Mouse (Mus musculus): Measurements from ENCODE around the gene Chd3. TPM values are rescaled to one million over a fixed set of nuclear protein-coding genes. Genes with fewer than 3 reads are reported as not detected.

Chd3 gene
- 100 to 1,000 TPM; 537 to 553 TPM for total RNA-seq (2021)

DNA sequence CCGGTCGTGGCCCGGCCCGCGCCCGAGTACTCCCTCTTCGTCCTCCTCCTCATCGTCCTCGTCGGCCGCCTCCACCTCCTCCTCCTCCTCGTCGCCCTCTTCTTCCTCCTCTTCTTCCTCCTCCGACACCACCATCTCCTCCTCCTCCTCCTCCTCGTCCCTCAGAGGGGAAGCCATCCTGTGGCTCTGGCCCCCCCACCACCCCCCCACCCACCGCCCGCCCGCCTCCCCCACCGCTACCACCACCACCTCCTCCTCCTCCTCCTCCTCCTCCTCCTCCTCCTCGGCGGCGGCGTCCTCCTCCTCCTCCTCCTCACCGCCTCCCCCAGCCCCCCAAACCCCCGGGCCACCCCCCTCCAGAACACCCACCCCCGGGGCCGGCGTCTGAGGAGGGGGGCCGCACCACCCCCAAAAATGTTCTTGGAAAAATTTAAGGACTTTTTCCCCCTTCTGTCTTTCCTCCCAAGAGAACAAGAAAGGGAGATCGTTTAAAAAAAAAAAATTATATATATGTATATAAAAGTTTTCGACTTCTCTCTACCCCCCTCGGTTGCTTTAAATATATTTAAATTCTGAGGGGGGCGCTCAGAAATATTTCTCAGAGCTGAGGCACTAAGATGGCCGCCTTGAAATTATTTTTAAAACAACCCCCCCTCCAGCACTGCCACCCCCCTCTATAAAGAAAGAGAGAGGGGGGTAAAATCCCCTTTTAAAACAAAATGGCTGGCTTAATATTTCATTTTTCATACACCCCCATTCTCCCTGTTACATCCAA lies at the start of gene Chd3:
TSS of gene Chd3 (minus strand) at position 192 of the 775 bp plus-strand sequence.
- no peak for DNase-seq

DNA sequence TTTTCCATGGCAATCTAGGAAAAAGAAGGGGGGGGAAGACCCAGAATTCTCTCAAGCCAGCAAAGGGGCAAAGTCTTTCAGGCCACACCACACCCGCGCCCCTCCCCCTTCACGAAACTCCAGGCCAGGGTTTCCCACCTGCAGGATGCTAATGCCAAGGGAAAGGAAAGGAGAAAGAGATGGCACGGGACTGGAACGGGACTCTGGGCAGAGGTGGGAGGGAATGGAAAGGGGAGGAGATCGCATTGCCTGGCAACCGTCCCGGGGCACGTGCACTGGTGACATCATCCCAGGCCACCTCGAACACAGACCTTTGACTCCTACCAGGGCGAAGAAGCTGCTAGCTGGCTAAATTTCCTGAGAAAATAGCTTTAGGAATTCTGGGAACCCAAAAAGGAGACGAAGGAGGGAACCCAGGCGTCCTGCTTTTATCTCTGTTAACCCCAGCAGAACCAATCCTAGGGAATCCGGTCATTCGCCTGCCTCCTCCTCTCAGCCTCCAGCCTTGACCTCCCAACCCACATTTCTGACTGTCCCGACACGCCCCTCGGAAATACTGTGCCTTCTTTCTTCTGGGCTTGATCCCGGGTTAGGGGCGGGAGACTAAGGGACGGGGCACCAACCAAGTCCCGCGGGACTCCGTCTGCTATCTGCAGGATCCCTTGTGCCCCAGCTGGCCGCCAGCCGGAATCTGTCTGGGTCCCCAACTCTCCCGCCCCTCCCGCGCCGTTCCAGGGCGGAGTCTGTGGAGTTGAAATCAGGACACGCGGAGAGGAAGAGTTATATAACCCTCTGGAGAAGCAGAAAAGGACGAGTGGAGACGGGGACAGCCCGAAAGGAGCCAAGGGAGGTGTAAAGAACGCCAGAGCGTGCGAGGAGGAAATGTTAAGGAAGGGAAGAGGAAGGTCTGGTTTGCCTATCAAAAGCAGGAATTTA lies 48.5 kb upstream of the Chd3 start:
- DNase-seq, result peak; percentile 86

DNA sequence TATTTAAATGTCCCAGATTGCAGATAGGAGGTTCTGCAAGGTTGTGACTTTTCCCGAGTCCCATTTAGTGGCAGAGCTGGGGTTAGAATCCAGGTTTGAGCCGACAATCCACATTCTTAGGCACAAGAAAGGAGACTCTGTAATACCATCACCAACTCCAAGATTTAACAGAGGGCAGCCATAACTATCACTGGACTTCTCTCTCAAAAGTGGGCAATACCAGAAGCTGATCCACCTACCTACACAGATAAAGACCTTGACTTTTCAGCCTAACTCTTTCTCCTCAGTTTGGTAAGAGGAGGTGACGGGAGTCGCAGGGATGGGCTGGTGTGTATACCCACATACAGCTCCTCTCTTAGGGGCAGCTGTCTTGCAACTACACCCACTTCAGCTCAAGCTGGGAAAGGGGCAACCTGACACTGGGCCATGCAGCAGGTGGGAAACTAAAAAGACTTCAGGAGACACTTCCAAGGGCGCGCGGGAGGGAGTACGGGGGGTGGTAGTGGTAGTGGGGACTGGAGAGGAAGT lies 47.8 kb upstream of the Chd3 start:
- no peak for DNase-seq

DNA sequence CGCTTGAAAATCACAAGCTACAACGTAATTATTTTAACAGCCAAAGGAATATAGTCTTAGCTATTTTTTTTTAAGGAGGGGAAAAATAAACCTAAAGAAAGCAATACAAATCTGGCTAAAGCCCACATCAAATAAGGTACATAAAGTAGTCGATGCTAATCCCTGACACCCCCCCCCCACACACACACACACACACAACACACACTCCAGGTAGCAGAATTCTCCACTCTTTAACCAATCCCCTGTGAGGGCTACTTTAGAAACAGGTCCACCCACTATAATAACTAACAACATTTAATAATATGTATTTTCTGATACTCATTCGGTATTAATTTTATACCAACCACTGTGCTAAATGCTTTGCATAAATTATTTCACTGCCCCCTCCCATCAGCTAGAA lies 47.3 kb upstream of the Chd3 start:
- no peak for DNase-seq

DNA sequence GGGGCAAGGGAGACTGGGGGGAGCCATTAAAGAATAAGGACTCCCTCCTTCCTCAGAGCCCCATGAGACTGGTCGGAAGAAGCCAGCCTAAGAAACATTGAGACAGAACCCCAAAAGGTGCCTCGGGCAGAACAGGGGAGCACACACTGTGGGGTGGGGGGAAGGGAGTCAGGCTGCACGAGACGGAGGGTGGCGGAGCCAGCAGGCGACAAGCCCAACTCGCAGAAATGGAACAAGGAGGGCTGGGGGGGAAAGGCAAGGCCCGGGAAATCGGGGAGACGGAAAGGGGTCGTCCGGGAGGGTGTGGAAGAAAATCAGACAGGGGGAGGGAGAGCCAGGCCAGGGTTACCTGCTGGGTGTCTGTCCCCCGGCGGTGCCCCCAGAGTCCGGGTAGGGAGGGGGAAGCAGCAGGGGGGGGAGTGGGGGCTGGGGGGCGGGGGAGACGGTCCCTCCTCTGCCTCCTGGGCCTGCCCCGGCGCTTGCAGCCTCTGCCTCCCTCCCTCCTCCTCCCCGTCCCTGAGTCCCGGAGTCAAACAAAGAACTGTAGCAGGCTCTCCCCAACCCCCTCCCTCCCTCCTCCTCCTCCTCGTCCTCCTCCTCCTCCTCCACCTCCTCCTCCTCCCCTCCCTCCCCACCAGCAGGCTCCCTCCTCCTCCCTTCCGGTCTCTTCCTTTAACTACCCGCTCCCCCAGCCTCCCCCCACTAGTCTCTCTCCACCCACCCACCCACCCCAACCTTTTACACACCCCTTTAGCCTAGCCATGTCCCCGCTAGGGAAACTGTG lies 46.7 kb upstream of the Chd3 start:
- no peak for DNase-seq

DNA sequence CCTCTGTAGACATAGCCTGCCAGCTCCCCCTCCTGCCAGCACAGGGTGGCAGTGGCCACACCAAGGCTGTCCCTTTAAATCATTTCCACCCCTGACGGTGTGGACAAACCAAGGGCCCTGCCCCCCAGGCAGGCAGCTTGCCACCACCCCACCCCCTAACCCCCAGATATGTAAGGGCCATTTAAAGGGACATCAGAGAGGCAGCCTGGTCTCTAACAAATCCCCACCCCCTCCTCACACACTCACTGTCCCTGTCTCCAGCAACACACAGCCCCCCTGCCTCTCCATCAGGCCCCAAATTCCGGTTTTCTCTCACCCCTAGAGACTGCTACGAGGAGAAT lies 46.1 kb upstream of the Chd3 start:
- peak in 1 of 2 experiments; percentile 63 for DNase-seq

DNA sequence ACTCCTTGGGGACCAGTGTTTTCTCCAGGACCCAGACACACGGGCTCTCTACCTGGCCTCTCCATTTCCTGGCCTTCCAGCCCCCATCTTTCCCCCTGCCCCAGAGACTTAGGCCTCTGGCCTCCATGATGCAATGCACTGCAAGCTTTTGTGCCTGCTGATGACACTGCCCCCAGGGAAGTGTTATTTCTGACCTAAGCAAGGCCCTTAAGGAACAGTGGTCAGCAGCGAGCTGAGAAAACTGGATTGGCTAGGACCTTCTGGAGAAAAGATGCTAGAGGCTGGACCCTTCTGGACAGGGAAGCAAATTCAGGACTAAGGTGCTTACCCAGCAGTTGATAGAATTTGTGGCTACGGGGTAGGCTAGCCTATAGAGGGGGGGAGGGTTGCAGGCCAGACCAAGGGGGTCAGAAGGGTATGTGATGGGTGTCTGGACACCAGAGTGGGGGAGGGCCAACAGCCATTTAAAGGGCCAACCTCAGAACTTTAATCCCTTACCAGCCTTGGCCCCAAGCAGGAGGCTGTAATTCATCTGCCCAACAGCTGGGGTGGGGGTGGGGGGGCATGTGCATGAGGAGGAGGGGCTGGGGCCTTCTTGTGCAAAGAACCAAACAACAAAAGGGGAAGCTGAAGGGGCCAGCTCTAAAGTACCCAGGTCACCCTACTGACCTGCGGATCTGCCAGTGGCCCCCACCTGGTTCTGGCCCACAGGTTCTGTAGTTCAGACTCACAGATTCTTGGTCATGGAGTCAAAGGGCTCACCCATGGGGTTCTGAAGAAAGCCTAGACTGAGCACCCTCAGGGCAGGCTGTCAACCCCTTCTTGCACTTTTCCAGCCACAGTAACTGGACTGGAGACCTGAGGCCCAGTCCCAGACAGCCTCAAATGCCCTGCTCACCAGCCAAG lies 45.5 kb upstream of the Chd3 start:
- DNase-seq, result no peak

DNA sequence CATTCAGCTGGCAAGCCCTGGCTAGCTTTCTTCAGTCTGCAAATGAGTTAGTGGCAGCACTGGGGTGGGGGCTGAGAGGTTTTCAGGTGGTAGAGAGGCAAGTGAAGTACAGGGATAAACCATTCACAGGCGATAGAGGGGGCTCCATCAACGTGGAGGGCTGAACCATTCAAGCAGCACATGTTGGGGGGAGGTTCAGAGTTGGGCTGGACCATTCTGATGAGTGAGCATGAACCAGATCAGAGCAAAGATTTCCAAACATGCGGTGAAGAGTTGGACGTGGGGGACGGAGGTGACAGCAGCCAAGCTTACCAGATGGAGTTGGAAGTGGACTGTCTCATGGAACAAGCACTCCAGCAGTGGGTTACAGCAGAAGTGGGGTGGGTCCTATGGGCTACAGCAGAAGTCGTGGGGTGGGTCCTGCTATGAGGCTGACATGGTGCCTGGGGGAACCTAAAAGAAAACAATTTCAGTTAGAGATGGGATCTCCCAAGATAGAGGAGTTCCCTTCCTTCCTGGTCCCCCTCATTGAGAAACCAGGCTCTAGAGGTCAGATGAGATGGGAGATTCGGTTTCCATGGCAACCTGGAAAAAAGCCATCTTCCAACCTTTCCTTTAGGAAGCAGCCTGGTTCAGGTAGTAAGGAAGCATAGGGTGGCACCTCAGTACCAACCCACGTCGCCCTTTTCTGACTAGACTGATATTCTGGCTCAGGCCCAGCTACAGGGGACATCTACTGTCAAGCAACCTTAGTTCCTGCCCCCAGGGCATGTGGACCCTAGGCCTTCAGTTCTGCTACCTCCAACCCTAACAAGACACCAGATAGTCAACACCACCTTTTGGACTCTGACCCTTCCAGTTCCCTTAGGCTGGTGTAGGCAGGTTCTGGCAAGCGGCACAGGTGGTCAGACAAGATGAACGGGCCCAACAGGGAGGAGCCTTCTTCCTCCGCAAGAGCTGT lies 44.3 kb upstream of the Chd3 start, which contains the start of gene Kdm6b:
TSS of gene Kdm6b (minus strand) at position 455 of the 961 bp plus-strand sequence.
- DNase-seq, result peak; percentile 67 to 70

DNA sequence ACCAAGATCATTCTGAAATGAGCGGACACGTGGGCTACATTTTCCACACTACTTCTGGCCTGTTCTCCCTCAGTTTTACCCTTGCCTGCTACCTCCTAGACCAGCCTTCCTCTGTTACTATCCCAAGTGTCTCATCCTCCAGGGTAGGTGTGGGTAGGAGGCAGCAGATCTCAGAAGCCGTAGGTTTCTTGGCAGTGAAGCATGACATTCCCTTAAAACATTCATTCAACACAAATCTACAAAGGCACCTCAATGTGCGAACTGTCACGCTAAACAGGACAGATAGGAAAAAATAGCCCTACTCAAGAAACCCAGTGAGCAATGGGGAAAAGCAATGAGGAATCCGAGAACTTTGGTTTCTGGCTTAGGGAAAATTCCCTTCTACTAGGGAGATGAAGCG lies 43.3 kb upstream of the Chd3 start:
- DNase-seq, result no peak

DNA sequence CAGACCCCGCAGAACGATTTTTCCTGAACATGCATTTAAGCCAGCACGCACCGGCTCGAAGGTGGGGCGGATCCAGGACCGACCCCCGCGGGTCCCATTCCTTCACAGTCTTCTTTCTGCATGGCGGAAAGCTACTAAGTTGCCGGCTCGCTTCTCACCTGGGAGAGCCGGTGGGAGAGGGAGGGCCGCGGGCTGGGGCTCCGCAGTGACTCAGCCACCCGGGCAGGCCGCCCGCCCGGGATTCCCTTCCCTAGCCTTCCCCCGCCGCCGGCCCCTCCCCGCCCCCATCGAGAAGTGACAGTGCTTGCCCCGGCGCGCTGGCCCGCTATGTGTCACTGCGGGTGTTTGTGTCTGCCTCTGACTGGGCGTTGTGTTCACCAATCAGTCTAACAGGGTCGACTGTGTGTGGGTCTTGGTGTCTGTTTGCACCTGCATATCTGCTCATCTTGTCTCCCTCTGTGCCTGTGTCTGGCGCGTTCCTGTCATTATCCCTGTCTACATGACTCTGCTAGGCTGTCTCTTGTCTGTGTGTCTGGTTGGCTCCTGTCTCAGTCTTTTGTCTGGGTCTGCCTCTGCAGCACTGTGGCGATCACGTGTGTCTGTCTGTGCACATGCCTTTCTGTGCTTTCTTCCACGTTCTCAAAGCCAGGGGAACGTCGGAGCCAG lies 42.5 kb upstream of the Chd3 start:
- peak in 1 of 2 experiments; percentile 50 for DNase-seq

DNA sequence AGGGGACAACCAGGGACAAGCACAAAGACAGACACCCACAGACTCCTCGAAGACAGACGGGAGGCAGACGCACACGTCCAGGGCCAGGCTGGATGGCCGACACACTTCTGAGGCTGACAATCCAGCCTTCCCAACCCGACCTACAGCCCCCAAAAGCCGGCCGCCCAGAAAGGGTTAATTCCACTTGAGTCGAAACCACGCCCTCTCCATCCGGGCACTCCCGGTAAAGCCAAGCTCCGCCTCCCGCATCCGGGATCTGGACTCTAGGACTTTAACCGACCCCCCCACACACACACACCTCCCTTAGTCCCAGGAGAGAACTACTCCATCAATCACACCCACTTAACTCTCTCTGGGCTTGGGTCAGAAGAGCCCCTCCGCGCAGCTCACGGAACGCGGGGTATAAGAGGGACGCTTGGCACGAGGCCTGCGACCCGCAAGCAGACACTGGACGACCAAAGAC lies 41.9 kb upstream of the Chd3 start:
- peak; percentile 90 to 91 for DNase-seq

DNA sequence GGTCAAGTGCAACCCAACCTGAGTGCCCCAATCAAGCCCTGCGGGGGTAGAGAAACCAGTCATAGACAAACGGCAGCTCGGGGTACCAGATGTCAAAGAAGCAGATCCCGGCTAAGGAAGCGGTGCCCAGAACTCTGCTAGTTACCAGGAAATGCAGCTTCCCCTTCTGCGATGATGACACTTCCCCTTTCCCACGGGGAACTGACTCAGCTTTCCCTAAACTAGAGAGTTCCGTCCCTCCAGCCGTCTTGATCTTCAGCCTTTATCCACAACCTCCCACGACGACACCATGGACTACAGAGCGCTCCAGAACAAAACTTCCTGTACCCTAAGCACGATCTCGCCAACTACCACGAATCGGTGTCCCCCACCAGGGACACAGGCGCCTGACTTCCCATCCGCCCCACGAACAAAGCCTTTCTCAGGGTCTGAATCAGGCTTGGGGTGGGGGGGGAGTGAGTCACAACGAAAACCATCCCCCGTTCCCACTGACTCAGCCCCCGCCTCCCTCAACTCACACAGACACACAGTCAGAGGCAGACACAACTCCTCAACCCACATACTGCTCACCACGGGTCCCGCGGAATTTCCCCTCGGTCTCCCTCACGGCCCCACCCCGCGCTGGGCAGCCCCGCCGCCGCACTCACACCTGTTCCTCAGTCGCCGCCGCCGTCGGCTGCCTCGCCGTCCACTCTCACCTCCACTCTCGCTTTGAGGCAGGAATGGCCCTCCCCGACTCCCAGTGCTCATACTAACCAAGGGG lies 41.3 kb upstream of the Chd3 start:
- peak; percentile 61 to 63 for DNase-seq

DNA sequence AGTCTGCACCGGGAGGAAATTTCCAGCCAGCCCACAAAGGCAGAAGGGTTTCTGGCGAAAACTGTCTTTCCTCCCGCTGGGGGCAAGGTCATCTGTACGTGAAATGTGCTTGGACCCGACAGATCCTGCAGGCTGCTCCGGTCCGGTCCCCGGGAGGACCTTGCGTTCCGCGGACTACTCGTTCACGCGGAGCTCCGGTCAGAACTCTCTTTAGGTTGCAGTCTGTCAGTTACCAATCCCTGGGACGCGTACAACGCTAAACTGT lies 40.8 kb upstream of the Chd3 start:
- peak in 1 of 2 experiments; percentile 58 for DNase-seq

DNA sequence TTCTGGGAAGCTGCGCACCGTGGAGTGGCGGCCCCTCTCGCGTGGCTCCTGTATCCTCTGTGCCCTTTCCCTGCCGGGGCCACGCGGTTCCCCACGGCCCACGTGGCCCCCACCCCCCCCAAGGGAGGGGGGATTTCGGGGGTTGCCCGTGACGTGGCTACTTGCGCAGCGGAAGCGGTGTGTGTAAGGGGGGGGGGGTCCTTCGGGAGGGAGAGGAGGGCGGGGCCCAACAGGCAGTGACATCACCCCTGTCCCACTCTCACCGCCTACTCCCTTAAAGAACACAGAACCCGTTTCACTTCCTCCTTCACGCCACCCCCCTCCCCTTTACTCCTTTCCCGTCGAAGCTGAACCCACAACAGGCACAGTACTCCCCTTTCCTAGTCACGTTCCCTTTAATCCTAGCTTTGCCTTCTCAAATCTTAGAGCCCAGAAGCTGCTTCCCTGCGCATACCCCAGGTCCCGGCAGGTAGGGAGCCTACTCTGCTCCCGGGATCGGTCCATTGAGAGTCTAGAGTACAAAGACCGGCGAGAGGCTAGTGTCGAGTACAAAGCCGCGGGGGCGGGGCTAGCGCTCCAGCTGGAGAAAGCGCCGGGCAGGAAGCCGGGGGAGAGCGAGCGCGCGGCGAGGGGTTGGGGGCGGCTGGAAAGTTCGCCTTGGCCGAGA lies 40.3 kb upstream of the Chd3 start:
- DNase-seq, result peak; percentile 77 to 79

DNA sequence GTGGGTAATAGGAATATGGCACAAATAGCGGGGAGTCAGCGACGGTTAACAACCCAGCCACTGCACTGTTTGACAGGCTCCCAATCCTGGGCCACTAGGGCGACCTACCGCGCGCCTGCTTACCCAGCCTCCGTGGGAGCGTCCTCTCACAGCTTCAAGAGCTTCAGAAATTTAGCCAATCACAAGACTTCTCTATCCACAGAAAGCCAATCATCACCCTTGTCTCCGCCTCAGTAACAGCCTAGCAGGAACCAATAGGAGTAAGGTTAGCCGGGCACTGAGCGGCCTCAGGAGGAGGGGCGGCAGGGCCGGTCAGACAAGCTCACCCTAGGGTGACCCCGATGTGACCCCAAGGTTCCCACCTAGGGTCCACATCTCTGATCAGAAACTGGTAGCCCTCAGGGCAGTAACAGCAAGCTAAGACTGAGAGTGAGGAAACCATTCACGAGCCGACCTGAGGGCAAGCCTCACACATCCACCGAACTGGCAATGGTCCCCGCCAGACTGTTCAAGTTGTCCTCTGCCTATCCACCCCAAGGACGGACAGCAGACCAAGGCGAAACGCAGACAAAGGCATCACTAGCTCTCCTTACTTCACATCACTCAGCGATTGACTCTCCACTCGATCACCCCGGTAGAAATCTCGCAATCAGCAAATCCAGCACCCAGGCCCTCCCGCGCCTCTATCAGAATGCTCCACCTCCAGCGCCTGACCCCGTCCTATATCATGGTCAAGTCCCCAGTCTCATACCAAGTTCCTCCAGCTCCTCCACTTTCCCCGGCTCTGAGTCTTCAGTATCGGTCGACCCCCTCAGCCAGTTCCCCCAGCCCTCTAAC lies 39.6 kb upstream of the Chd3 start:
- DNase-seq, result peak; percentile 82 to 83

DNA sequence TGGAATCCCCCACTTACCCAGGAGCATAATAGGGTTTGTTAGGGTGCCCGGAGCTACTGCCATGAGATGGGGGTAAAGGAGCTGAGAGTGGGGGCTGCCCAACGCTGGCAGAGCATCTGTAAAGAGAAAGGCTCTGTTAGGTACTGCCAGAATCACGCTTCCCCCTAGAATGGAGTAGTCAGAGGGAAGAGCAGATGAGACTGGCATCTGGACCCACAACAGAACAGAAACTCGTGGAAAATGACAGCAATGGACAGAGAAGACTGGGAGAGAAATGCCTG lies 38.5 kb upstream of the Chd3 start:
- no peak for DNase-seq

DNA sequence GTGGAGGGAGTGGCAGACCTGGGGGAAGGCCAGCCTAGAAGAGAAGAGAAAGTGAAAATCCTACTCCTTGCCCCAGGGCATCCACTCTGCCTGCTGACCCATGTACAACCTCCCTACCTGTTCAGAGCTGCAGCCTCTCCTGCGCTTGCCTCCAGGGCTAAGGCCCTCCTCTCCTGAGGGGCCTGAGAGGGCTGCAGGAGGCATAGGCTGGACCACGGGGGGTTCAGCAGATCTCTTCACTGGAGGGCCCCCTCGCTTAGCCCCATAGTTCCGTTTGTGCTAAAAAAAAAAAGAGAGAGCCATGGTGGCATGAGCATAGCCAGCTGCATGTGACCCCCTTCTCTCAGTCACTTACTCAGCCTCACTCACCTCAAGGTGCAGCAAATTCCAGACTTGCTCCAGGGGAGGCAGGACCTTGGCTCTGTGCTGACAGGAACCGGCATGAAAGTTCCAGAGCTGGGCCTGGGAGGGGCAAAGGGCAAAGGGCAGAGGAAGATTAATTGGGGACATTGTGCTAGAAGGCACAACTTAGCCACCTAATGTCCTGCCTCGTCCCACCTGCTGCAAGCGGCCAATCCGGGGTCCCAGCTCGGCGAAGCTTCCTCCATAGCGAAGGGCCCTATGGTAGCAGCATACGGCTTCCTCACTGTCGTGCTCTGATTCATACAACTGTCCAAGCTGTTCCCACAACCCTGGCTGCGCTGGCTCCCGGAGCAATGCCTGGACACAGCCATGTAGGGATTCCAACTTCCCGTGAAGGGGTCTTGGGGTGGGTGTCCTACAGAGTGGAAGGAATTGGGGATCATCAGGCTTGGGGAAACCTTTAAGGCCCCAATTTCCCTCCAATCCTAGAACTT lies 37.9 kb upstream of the Chd3 start:
- DNase-seq, result no peak

Measured in layer of hippocampus, postnatal 36 days (tissue).